Mouse (Mus musculus) cerebral cortex, adult 2 months (tissue): ENCODE data around the gene Gm45233.

Source experiments
- WGBS: fragments of 180-500 bp; shearing (Covaris S2); methylation state at CpG from one replicate; pipeline ENCODE4 v1.1.7; 2018; 5-methylcytosine and 5-hydroxymethylcytosine counted together

Gm45233 gene

DNA sequence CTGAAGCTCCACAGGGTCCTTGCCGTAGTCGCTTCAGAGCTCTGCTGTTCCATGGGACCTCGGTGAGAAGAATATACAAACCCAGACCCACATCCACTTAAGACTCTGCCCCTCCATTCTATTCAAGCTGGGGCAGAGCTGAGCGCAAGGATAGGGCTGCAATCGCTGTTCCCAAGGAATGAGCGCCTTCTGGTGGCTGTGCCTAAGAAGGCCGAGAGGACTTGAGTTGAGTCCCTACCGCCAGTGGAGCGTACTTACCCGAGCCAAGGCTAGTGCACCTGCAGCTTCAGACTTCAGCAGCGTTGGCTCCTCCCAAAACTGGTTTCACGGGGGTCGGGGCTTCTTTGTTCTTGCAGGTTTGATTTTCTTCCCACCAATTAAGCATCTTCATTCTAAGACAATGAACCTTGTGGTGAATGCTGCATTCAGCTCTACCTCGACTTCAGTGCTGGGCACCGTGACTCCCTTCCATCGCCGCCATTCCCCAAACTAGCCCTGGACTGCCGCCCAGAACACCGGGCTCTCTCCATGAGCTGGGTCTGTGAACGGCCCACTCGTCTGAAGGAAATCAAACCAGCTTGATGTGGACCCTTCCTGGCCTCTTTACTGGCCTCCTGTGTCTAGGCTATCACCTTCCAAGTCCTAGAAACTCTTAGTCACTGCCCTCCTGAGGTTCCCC lies 51.6 kb downstream of the Gm45233 start:
- WGBS, result 11% methylated on average over 21 of the region's 21 CpGs

DNA sequence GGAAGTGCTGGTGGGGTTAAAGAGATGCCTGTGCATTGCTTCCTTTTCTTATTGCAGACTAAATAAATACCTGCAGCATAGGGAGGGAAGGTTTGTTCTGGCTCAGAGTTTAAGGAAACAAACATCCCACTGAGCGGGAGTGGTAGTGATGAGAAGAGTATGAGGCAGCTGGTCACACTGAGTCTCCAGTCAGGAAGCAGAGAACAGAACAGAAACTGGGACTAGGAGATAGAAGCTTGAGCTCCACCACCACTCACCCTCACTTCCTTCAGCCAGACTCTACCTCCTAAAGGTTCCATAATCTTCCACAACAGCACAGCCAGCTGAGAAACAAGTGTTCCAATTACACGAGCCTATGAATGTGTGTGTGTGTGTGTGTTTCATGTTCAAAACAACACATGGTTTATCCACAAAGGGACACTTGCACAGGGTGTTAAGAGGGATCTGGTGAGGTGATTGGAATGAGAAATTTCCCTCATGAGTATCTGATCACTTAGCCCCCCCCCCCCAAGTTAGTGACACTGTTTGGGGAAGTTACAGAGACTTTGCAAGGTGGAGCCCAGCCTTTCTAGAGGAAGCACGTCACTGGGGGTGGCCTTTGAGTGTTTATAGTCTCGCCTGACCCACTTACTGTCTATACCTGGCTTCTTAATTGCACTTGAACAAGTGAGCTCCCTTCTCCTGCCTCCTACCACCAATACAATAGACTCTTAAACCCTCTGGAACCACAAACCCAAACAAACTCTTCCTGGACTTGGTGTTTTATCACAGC lies 68.0 kb downstream of the Gm45233 start:
- WGBS, result 69% methylated on average over 4 of the region's 4 CpGs

- WGBS, result 89% methylated on average over 4 of the region's 4 CpGs
Observed at GRCm38 (mm10) chr7:43512519-43512918, 68.6 kb downstream of the Gm45233 start.
